Mouse (Mus musculus): Measurements from ENCODE around the gene Klk13. TPM values are rescaled to one million over a fixed set of nuclear protein-coding genes. Genes with fewer than 3 reads are reported as not detected.

The Klk13 gene
- polyA plus RNA-seq, 1 experiment from 2014 or later, result not detected

- no peaks in the 10 kb centered on the region for H3K4me1 ChIP-seq (ENCODE audit: control insufficient read depth in 2 of 2, insufficient read depth in 2 of 2, low read length in 2 of 2)
- no peak overlapping the region for H3K4me3 ChIP-seq (ENCODE audit: control insufficient read depth in 1 of 2, insufficient read depth in 1 of 2, low read depth in 1 of 2, low read length in 2 of 2)
- no peak for ATAC-seq (ENCODE audit: insufficient number of reproducible peaks, insufficient read depth, low FRiP score, low read depth)
- H3K27me3 ChIP-seq (ENCODE audit: control insufficient read depth, insufficient read depth, low read length), result no peaks in the 10 kb centered on the region
- no peak overlapping the region for H3K27ac ChIP-seq (replicated peaks in 1 of 2; ENCODE audit: control insufficient read depth in 1 of 2, insufficient read depth in 1 of 2, low read depth in 2 of 2, low read length in 2 of 2)
- 59% methylated on average over 3 of the region's 3 CpGs for WGBS
- no peak overlapping the region for H3K9ac ChIP-seq (ENCODE audit: low read length)
- H3K36me3 ChIP-seq (ENCODE audit: control insufficient read depth, insufficient read depth, low read length), result no peaks in the 10 kb centered on the region
- H3K4me2 ChIP-seq (ENCODE audit: low read length), result no peak overlapping the region
- H3K9me3 ChIP-seq (ENCODE audit: control insufficient read depth, low read length), result no peaks in the 10 kb centered on the region
Measured at GRCm38 (mm10) chr7:43772901-43773300, 60.5 kb downstream of the Klk13 start.

- H3K9ac ChIP-seq (ENCODE audit: low read length), result no peak within 1 kb of the TSS
- no peaks in the 10 kb centered on the region for H3K36me3 ChIP-seq (ENCODE audit: control insufficient read depth, insufficient read depth, low read length)
- no peaks in the 10 kb centered on the region for H3K9me3 ChIP-seq (ENCODE audit: control insufficient read depth, low read length)
- no peak within 1 kb of the TSS for H3K27ac ChIP-seq (replicated peaks in 1 of 2; ENCODE audit: control insufficient read depth in 1 of 2, insufficient read depth in 1 of 2, low read depth in 2 of 2, low read length in 2 of 2)
- no peaks in the 10 kb centered on the region for H3K27me3 ChIP-seq (ENCODE audit: control insufficient read depth, insufficient read depth, low read length)
- ATAC-seq (ENCODE audit: insufficient number of reproducible peaks, insufficient read depth, low FRiP score, low read depth), result no peak
- no peak within 1 kb of the TSS for H3K4me2 ChIP-seq (ENCODE audit: low read length)
- WGBS, result 86% methylated on average over 5 of the region's 5 CpGs
- H3K4me3 ChIP-seq (ENCODE audit: control insufficient read depth in 1 of 2, insufficient read depth in 1 of 2, low read depth in 1 of 2, low read length in 2 of 2), result no peak within 1 kb of the TSS
- H3K4me1 ChIP-seq (ENCODE audit: control insufficient read depth in 2 of 2, insufficient read depth in 2 of 2, low read length in 2 of 2), result no peaks in the 10 kb centered on the region
Measured at GRCm38 (mm10) chr7:43774364-43774763, 62.0 kb downstream of the Klk13 start, which contains the start of gene Klk11. Gene Klk11, plus strand, starts transcription at chr7:43774604.

- ATAC-seq (ENCODE audit: insufficient number of reproducible peaks, insufficient read depth, low FRiP score, low read depth), result no peak
- Histone ChIP-seq H3K4me1 (ENCODE audit: control insufficient read depth in 2 of 2, insufficient read depth in 2 of 2, low read length in 2 of 2) (no peaks in the 10 kb centered on the region), H3K4me3 (ENCODE audit: control insufficient read depth in 1 of 2, insufficient read depth in 1 of 2, low read depth in 1 of 2, low read length in 2 of 2) (no peak overlapping the region), H3K36me3 (ENCODE audit: control insufficient read depth, insufficient read depth, low read length) (no peaks in the 10 kb centered on the region), H3K27me3 (ENCODE audit: control insufficient read depth, insufficient read depth, low read length) (no peaks in the 10 kb centered on the region), H3K27ac (replicated peaks in 1 of 2; ENCODE audit: control insufficient read depth in 1 of 2, insufficient read depth in 1 of 2, low read depth in 2 of 2, low read length in 2 of 2) (no peak overlapping the region), H3K9me3 (ENCODE audit: control insufficient read depth, low read length) (no peaks in the 10 kb centered on the region), H3K9ac (ENCODE audit: low read length) (no peak overlapping the region), H3K4me2 (ENCODE audit: low read length) (no peak overlapping the region)
- 70% methylated on average over 6 of the region's 6 CpGs for WGBS
Measured at GRCm38 (mm10) chr7:43774802-43775201, 62.4 kb downstream of the Klk13 start.

GRCm38 (mm10) chr7:43775311-43776057 lies 63.1 kb downstream of the Klk13 start:
- H3K36me3 ChIP-seq (ENCODE audit: control insufficient read depth, insufficient read depth, low read length), result no peaks in the 10 kb centered on the region
- no peak overlapping the region for H3K27ac ChIP-seq (replicated peaks in 1 of 2; ENCODE audit: control insufficient read depth in 1 of 2, insufficient read depth in 1 of 2, low read depth in 2 of 2, low read length in 2 of 2)
- H3K27me3 ChIP-seq (ENCODE audit: control insufficient read depth, insufficient read depth, low read length), result no peaks in the 10 kb centered on the region
- H3K4me3 ChIP-seq (ENCODE audit: control insufficient read depth in 1 of 2, insufficient read depth in 1 of 2, low read depth in 1 of 2, low read length in 2 of 2), result no peak overlapping the region
- 54% methylated on average over 7 of the region's 7 CpGs for WGBS
- H3K9ac ChIP-seq (ENCODE audit: low read length), result no peak overlapping the region
- no peaks in the 10 kb centered on the region for H3K4me1 ChIP-seq (ENCODE audit: control insufficient read depth in 2 of 2, insufficient read depth in 2 of 2, low read length in 2 of 2)
- no peaks in the 10 kb centered on the region for H3K9me3 ChIP-seq (ENCODE audit: control insufficient read depth, low read length)
- no peak; the same call in 1 of the 2 replicates for ATAC-seq (ENCODE audit: insufficient number of reproducible peaks, insufficient read depth, low FRiP score, low read depth)
- no peak overlapping the region for H3K4me2 ChIP-seq (ENCODE audit: low read length)

GRCm38 (mm10) chr7:43776506-43776905 lies 64.1 kb downstream of the Klk13 start:
- Histone ChIP-seq H3K27me3 (ENCODE audit: control insufficient read depth, insufficient read depth, low read length) (no peaks in the 10 kb centered on the region), H3K9ac (ENCODE audit: low read length) (no peak overlapping the region), H3K9me3 (ENCODE audit: control insufficient read depth, low read length) (no peaks in the 10 kb centered on the region), H3K36me3 (ENCODE audit: control insufficient read depth, insufficient read depth, low read length) (no peaks in the 10 kb centered on the region), H3K4me2 (ENCODE audit: low read length) (no peak overlapping the region), H3K27ac (replicated peaks in 1 of 2; ENCODE audit: control insufficient read depth in 1 of 2, insufficient read depth in 1 of 2, low read depth in 2 of 2, low read length in 2 of 2) (no peak overlapping the region), H3K4me3 (ENCODE audit: control insufficient read depth in 1 of 2, insufficient read depth in 1 of 2, low read depth in 1 of 2, low read length in 2 of 2) (no peak overlapping the region), H3K4me1 (ENCODE audit: control insufficient read depth in 2 of 2, insufficient read depth in 2 of 2, low read length in 2 of 2) (no peaks in the 10 kb centered on the region)
- no peak for ATAC-seq (ENCODE audit: insufficient number of reproducible peaks, insufficient read depth, low FRiP score, low read depth)
- WGBS, result 83% methylated on average over 5 of the region's 5 CpGs

Other genes with a start within 250 kb of the Klk13 start
- 2.2 and 2.7 TPM in 2 replicates for gene Vsig10l, start 249.4 kb upstream of the Klk13 start, polyA plus RNA-seq (2014; fragmentation: Nextera tagmentation; extraction: Ambion mirVana)
- 0.07 and 0.09 TPM in 2 replicates for gene Iglon5, start 222.5 kb upstream of the Klk13 start, polyA plus RNA-seq (2014; fragmentation: Nextera tagmentation; extraction: Ambion mirVana)
- not detected in 2 replicates for gene 4931406B18Rik, start 206.6 kb upstream of the Klk13 start, polyA plus RNA-seq (2014; fragmentation: Nextera tagmentation; extraction: Ambion mirVana)
- gene Cd33, start 168.1 kb upstream of the Klk13 start, polyA plus RNA-seq (2014; fragmentation: Nextera tagmentation; extraction: Ambion mirVana), result 1.1 TPM in 2 replicates
- 1.3 TPM in 2 replicates for gene Zfp658, start 150.3 kb upstream of the Klk13 start, polyA plus RNA-seq (2014; fragmentation: Nextera tagmentation; extraction: Ambion mirVana)
- 7.8 and 7.9 TPM in 2 replicates for gene Zfp719, start 133.0 kb upstream of the Klk13 start, polyA plus RNA-seq (2014; fragmentation: Nextera tagmentation; extraction: Ambion mirVana)
- not detected in 2 replicates for gene Zfp819, start 105.4 kb upstream of the Klk13 start, polyA plus RNA-seq (2014; fragmentation: Nextera tagmentation; extraction: Ambion mirVana)
- not detected in 2 replicates for gene Ceacam18, start 77.9 kb upstream of the Klk13 start, polyA plus RNA-seq (2014; fragmentation: Nextera tagmentation; extraction: Ambion mirVana)
- gene Siglece, start 52.4 kb upstream of the Klk13 start, polyA plus RNA-seq (2014; fragmentation: Nextera tagmentation; extraction: Ambion mirVana), result 0.31 and 0.49 TPM in 2 replicates
- gene Ctu1, start 40.6 kb upstream of the Klk13 start, polyA plus RNA-seq (2014; fragmentation: Nextera tagmentation; extraction: Ambion mirVana), result 3.4 and 4.9 TPM in 2 replicates
- gene Klk14, start 22.1 kb upstream of the Klk13 start, polyA plus RNA-seq (2014; fragmentation: Nextera tagmentation; extraction: Ambion mirVana), result not detected in 2 replicates
- gene Klk12, start 56.3 kb downstream of the Klk13 start, polyA plus RNA-seq (2014; fragmentation: Nextera tagmentation; extraction: Ambion mirVana), result not detected in 2 replicates
- not detected in 2 replicates for gene Klk11, start 62.0 kb downstream of the Klk13 start, polyA plus RNA-seq (2014; fragmentation: Nextera tagmentation; extraction: Ambion mirVana)
- 0.19 and 0.34 TPM in 2 replicates for gene Klk10, start 68.5 kb downstream of the Klk13 start, polyA plus RNA-seq (2014; fragmentation: Nextera tagmentation; extraction: Ambion mirVana)
- not detected in 2 replicates for gene Klk9, start 79.3 kb downstream of the Klk13 start, polyA plus RNA-seq (2014; fragmentation: Nextera tagmentation; extraction: Ambion mirVana)
- 24.2 and 26.3 TPM in 2 replicates for gene Klk8, start 85.0 kb downstream of the Klk13 start, polyA plus RNA-seq (2014; fragmentation: Nextera tagmentation; extraction: Ambion mirVana)
- 0.11 and 0.20 TPM in 2 replicates for gene Klk7, start 98.7 kb downstream of the Klk13 start, polyA plus RNA-seq (2014; fragmentation: Nextera tagmentation; extraction: Ambion mirVana)
- not detected in 2 replicates for gene Klk6, start 111.9 kb downstream of the Klk13 start, polyA plus RNA-seq (2014; fragmentation: Nextera tagmentation; extraction: Ambion mirVana)
- not detected in 2 replicates for gene Klk5, start 129.4 kb downstream of the Klk13 start, polyA plus RNA-seq (2014; fragmentation: Nextera tagmentation; extraction: Ambion mirVana)
- gene Klk4, start 168.6 kb downstream of the Klk13 start, polyA plus RNA-seq (2014; fragmentation: Nextera tagmentation; extraction: Ambion mirVana), result not detected in 2 replicates
- gene Klk15, start 221.2 kb downstream of the Klk13 start, polyA plus RNA-seq (2014; fragmentation: Nextera tagmentation; extraction: Ambion mirVana), result not detected in 2 replicates
- gene Klk1b8, start 238.1 kb downstream of the Klk13 start, polyA plus RNA-seq (2014; fragmentation: Nextera tagmentation; extraction: Ambion mirVana), result not detected in 2 replicates

Measured in heart, embryonic 14.5 days (tissue).